Mouse (Mus musculus): Measurements from ENCODE around the gene Rpn1. TPM values are rescaled to one million over a fixed set of nuclear protein-coding genes. Genes with fewer than 3 reads are reported as not detected.

The Rpn1 gene
- 436 and 444 TPM in 2 replicates for polyA plus RNA-seq (2015; fragmentation: Nextera tagmentation; extraction: Ambion mirVana)

DNA sequence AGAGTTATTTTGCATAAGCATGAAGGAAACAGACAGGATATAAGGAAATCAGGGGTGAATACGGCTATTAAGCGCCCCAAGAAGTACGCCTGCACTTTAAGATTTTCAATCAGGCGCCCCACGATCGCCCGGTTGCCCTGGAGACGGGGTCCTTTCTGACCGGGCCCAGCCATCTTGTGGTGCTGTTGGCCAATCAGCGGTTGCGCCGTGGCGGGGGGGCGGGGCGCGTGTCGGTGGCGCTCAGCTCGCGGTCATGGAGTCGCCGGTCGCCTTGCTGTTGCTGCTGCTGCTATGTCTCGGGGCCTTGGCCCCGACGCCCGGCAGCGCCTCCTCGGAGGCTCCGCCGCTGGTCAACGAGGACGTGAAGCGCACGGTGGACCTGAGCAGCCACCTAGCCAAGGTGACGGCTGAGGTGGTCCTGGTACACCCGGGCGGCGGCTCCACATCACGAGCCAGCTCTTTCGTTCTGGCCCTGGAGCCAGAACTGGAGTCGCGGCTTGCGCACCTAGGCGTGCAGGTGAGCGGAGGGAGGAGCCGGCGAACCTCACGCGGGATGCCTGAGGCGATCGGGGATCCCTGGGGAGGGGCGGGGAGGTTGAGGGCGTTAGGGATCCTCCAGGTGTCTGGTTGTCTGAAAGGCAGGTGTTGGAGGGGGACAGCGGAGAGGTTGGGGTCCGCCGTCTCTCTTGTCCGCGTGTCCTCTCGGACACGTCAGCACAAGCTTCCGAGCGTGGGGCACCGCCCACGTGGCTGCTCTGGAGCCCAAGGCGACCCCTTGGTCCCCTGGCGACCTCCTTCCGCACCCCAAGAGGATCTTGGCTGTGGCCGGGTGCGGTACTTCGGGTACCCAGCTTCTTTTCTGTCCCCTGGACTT, at the start of gene Rpn1:
Rpn1 (plus strand) TSS at position 205 of the 874 bp plus-strand sequence.
- peak within 1 kb of the TSS; percentile 100 for H3K4me3 ChIP-seq
- H3K4me2 ChIP-seq: peak within 1 kb of the TSS; percentile 83
- H3K9ac ChIP-seq: peak within 1 kb of the TSS; percentile 98
- peak; percentile 96 for ATAC-seq (ENCODE audit: borderline replicate concordance, extremely low read depth, low FRiP score, low TSS enrichment)
- WGBS: under 1% methylated on average over 71 of the region's 71 CpGs
- H3K27ac ChIP-seq: peak within 1 kb of the TSS; percentile 85
- H3K27me3 ChIP-seq: no peaks in the 10 kb centered on the region
- peaks cover 8% of the 10 kb centered on the region for H3K36me3 ChIP-seq
- H3K4me1 ChIP-seq: peaks cover 16% of the 10 kb centered on the region
- no peaks in the 10 kb centered on the region for H3K9me3 ChIP-seq

DNA sequence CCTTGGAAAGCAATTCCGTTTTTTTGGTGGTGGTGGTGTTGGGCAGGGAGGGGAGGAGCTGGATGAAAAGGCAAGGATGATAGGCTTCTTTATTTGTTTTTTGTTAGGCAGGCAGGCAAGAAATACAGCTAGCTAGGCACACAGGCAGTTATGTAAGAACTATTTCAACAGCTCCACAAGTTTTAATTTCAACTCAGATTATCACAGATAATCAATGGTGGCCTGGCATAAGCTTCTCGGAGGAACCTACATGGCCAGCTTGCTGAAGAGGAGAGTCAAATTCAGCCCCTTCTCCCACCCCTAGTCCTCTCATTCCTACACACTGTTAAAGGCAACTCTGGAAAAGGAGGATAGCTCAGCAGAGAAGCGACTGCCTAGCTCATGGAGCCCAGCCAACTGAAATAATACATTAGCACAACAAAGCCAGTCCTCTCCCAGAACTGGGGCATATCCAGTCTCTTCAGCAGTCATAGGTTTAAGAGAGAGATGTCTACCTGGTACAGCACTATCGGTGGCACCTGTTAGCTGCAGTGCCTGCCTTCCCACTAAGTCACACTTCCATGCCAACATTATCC, 46.7 kb upstream of the Rpn1 start:
- H3K27me3 ChIP-seq: no peaks in the 10 kb centered on the region
- H3K4me3 ChIP-seq: no peak overlapping the region
- peaks cover 10% of the 10 kb centered on the region; the same call in 1 of the 2 replicates for H3K36me3 ChIP-seq
- no peak overlapping the region for H3K27ac ChIP-seq
- H3K9ac ChIP-seq: no peak overlapping the region
- 79% methylated on average over 4 of the region's 4 CpGs for WGBS
- ATAC-seq (ENCODE audit: borderline replicate concordance, extremely low read depth, low FRiP score, low TSS enrichment): no peak
- H3K4me2 ChIP-seq: no peak overlapping the region
- peaks cover 10% of the 10 kb centered on the region; the same call in 1 of the 2 replicates for H3K4me1 ChIP-seq
- H3K9me3 ChIP-seq: no peaks in the 10 kb centered on the region

- Histone ChIP-seq H3K27me3 (no peaks in the 10 kb centered on the region), H3K27ac (no peak overlapping the region), H3K36me3 (peaks cover 10% of the 10 kb centered on the region; the same call in 1 of the 2 replicates), H3K9me3 (no peaks in the 10 kb centered on the region), H3K4me3 (no peak overlapping the region), H3K4me1 (peaks cover 28% of the 10 kb centered on the region), H3K4me2 (no peak overlapping the region), H3K9ac (no peak overlapping the region)
- ATAC-seq (ENCODE audit: borderline replicate concordance, extremely low read depth, low FRiP score, low TSS enrichment): no peak
- WGBS: 94% methylated on average over 4 of the region's 4 CpGs
Observed at GRCm38 (mm10) chr6:88039426-88039825, 44.9 kb upstream of the Rpn1 start.

GRCm38 (mm10) chr6:88041221-88041620, 43.1 kb upstream of the Rpn1 start:
- H3K4me1 ChIP-seq: peaks cover 28% of the 10 kb centered on the region
- H3K27me3 ChIP-seq: no peaks in the 10 kb centered on the region
- H3K4me2 ChIP-seq: no peak overlapping the region
- no peak overlapping the region for H3K9ac ChIP-seq
- no peak overlapping the region for H3K27ac ChIP-seq
- ATAC-seq (ENCODE audit: borderline replicate concordance, extremely low read depth, low FRiP score, low TSS enrichment): no peak
- H3K9me3 ChIP-seq: no peaks in the 10 kb centered on the region
- 67% methylated on average over 4 of the region's 4 CpGs for WGBS
- H3K4me3 ChIP-seq: no peak overlapping the region
- H3K36me3 ChIP-seq: peaks cover 8% of the 10 kb centered on the region; the same call in 1 of the 2 replicates

DNA sequence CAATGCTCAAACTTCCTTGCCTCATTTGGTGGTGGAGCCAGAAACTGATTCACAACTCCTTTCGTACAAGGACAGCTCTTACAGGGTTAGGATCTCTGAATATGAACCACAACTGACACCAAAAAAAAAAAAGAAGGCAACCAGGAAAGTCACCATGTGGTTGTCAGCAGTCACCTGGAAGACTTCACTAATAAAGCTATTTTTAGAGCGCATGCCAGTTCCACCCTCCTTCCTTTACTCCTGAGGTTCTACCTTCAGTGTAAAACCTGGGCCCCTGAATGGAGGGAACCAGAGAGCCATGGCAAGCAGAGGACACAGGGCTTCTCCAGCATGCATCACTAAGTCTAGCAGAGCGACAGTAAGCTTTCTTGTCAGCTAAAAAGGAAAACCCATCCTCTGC, 41.9 kb upstream of the Rpn1 start:
- no peak overlapping the region for H3K4me3 ChIP-seq
- H3K36me3 ChIP-seq: peaks cover 4% of the 10 kb centered on the region; the same call in 1 of the 2 replicates
- H3K9ac ChIP-seq: no peak overlapping the region
- no peak for ATAC-seq (ENCODE audit: borderline replicate concordance, extremely low read depth, low FRiP score, low TSS enrichment)
- no peak overlapping the region for H3K4me2 ChIP-seq
- 81% methylated on average over 3 of the region's 3 CpGs for WGBS
- peaks cover 28% of the 10 kb centered on the region for H3K4me1 ChIP-seq
- no peaks in the 10 kb centered on the region for H3K9me3 ChIP-seq
- H3K27me3 ChIP-seq: no peaks in the 10 kb centered on the region
- no peak overlapping the region for H3K27ac ChIP-seq

DNA sequence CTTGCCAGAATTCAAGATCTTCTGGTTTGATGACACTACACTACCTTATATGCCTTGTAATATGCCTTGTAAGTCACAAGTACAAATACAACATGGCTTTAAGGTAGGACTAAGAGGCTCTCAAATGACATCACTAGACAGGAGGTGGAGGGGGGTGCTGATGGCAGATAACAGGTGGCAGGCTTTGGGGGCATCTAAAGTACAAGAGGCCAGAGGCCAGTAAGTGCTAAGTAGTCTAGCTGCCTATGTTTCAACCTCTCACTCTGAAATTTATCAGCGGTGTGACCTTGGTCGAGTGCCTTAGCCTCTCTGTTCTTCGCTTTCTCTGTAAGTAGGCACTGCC, 40.1 kb upstream of the Rpn1 start:
- ATAC-seq (ENCODE audit: borderline replicate concordance, extremely low read depth, low FRiP score, low TSS enrichment): no peak
- Histone ChIP-seq H3K4me2 (peak overlapping the region; percentile 84), H3K9me3 (no peaks in the 10 kb centered on the region), H3K27ac (no peak overlapping the region), H3K36me3 (peaks cover 4% of the 10 kb centered on the region; the same call in 1 of the 2 replicates), H3K9ac (peak overlapping the region; percentile 98), H3K27me3 (no peaks in the 10 kb centered on the region), H3K4me3 (peak overlapping the region; percentile 95), H3K4me1 (peaks cover 28% of the 10 kb centered on the region)
- WGBS: 2% methylated on average over 3 of the region's 3 CpGs

DNA sequence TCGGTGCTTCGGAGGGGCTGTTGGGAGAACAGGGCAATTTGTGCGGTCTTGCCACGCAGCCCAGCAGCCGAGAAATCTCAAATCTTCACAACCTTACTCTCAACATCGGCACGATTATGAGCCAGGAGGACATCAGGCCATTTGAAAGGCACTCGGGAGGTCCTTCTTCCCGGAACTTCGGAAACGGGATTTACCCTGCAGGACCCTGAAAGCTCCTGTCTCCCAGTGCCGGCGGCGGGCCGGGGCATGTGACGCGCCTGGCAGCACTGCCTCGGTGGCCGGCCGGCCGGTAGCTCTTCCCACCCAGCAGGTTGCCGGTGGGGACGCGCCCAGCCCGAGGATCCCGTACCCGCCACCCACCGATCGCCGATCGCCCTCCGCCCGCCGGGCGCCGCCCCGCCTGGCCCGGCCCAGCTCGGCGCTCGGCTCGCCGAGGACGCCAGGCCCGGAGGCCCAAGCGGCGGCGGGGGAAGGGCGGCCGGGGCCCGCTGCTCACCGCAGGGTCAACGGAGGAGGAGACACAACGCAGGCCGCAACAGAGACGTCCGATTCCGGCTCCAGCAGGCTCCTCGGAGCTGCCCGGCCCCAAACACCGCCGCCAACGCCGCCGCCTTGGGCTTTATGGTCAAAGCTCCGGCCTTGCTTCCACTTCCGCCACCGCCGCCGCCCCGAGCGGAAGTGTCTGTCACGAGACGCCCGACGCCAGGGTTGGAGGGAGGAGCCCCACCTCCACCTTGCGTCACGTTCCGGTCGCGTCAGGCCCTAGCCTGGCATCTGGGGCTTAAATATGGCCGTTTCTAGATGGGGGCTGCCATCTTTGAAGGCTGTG, 39.5 kb upstream of the Rpn1 start, which contains the start of gene Rab7:
Rab7 (minus strand) TSS at position 694 of the 829 bp plus-strand sequence.
- H3K27me3 ChIP-seq: no peaks in the 10 kb centered on the region
- peaks cover 28% of the 10 kb centered on the region for H3K4me1 ChIP-seq
- H3K4me3 ChIP-seq: peak within 1 kb of the TSS; percentile 95
- no peaks in the 10 kb centered on the region for H3K9me3 ChIP-seq
- peak within 1 kb of the TSS; percentile 84 for H3K27ac ChIP-seq
- H3K9ac ChIP-seq: peak within 1 kb of the TSS; percentile 98
- peak; percentile 98 for ATAC-seq (ENCODE audit: borderline replicate concordance, extremely low read depth, low FRiP score, low TSS enrichment)
- H3K36me3 ChIP-seq: no peaks in the 10 kb centered on the region
- peak within 1 kb of the TSS; percentile 84 for H3K4me2 ChIP-seq
- under 1% methylated on average over 73 of the region's 82 CpGs for WGBS

DNA sequence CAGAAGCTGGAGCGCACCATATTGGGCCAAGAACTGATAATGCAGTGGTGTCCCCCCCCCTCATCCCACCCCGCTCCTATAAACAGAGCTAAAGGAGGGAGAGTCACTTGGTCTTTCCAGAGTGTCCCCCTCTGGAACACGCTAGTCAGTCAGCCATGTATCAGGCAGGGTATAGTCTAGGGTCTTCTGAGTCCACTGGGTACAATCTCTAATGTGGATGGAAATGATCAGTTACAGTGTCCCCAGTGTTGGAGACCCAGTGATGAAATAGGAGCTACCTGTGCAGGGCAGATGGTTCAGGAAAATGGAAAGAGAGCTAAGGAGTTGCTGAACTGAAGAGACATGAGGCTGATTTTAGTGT, 38.9 kb upstream of the Rpn1 start:
- no peak for ATAC-seq (ENCODE audit: borderline replicate concordance, extremely low read depth, low FRiP score, low TSS enrichment)
- peak overlapping the region; percentile 48; the same call in 1 of the 2 replicates for H3K27ac ChIP-seq
- H3K4me1 ChIP-seq: peaks cover 28% of the 10 kb centered on the region
- peak overlapping the region; percentile 95 for H3K4me3 ChIP-seq
- no peaks in the 10 kb centered on the region for H3K27me3 ChIP-seq
- peak overlapping the region; percentile 84 for H3K4me2 ChIP-seq
- WGBS: 27% methylated on average over 3 of the region's 3 CpGs
- no peaks in the 10 kb centered on the region for H3K36me3 ChIP-seq
- H3K9ac ChIP-seq: no peak overlapping the region
- H3K9me3 ChIP-seq: no peaks in the 10 kb centered on the region

GRCm38 (mm10) chr6:88047853-88048252, 36.4 kb upstream of the Rpn1 start:
- ATAC-seq (ENCODE audit: borderline replicate concordance, extremely low read depth, low FRiP score, low TSS enrichment): no peak
- 71% methylated on average over 5 of the region's 5 CpGs for WGBS

GRCm38 (mm10) chr6:88049008-88049407, 35.3 kb upstream of the Rpn1 start:
- Histone ChIP-seq H3K27ac (no peak overlapping the region), H3K36me3 (no peaks in the 10 kb centered on the region), H3K4me3 (no peak overlapping the region), H3K4me1 (peaks cover 12% of the 10 kb centered on the region), H3K9me3 (no peaks in the 10 kb centered on the region), H3K4me2 (no peak overlapping the region), H3K9ac (no peak overlapping the region), H3K27me3 (no peaks in the 10 kb centered on the region)
- 52% methylated on average over 6 of the region's 6 CpGs for WGBS
- ATAC-seq (ENCODE audit: borderline replicate concordance, extremely low read depth, low FRiP score, low TSS enrichment): no peak

More at GRCm38 (mm10) chr6:88047853-88048252, 36.4 kb upstream of the Rpn1 start:
- H3K4me2 ChIP-seq: no peak overlapping the region
- peaks cover 15% of the 10 kb centered on the region for H3K4me1 ChIP-seq
- H3K27ac ChIP-seq: no peak overlapping the region
- H3K9me3 ChIP-seq: no peaks in the 10 kb centered on the region
- H3K36me3 ChIP-seq: no peaks in the 10 kb centered on the region
- no peak overlapping the region for H3K4me3 ChIP-seq
- H3K9ac ChIP-seq: no peak overlapping the region
- no peaks in the 10 kb centered on the region for H3K27me3 ChIP-seq

DNA sequence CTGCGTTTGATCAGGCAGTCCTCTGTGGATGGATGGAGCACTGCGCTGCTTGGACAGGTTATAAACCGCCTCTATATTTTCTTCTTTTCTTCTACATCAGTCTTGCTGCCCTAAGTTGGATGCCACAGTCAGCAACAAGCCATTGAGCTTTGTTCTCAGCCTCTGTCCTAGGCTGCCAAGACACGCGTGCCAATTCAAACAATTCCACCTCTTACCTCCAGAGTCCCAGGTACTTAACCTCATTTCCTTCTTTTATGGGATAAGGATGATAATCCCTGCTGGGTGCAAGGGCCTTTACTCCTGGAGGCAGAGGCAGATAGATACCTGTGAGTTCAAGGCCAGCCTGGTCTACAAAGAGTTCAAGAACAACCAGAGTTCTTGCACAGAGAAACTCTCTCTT, 33.1 kb upstream of the Rpn1 start:
- peaks cover 12% of the 10 kb centered on the region for H3K4me1 ChIP-seq
- no peak overlapping the region for H3K4me2 ChIP-seq
- H3K9me3 ChIP-seq: no peaks in the 10 kb centered on the region
- H3K27ac ChIP-seq: no peak overlapping the region
- H3K4me3 ChIP-seq: no peak overlapping the region
- no peaks in the 10 kb centered on the region for H3K27me3 ChIP-seq
- H3K9ac ChIP-seq: no peak overlapping the region
- ATAC-seq (ENCODE audit: borderline replicate concordance, extremely low read depth, low FRiP score, low TSS enrichment): no peak
- 83% methylated on average over 5 of the region's 5 CpGs for WGBS
- no peaks in the 10 kb centered on the region for H3K36me3 ChIP-seq

Data from lung, embryonic 15.5 days (tissue).